Mouse (Mus musculus) thymus, adult 2 months (tissue): ENCODE measurements around the gene Pdxk. TPM values are rescaled to one million over a fixed set of nuclear protein-coding genes. Genes with fewer than 3 reads are reported as not detected.
A peak's percentile ranks its signal among the peaks of the same experiment; 100 is the strongest.

ENCODE experiments used
- DNase-seq: peaks from one replicate; pipeline ENCODE4 v3.0.0; 2021
- H3K27ac ChIP-seq: fragments of 200-500 bp; 2 replicates; pipeline ENCODE4 v1.5.1; 2012; ENCODE audit warnings: low read length, control low read depth; ENCODE audit not compliant: control insufficient read depth, insufficient read depth
- H3K27me3 ChIP-seq: fragments of 200-500 bp; 2 replicates; pipeline ENCODE4 v1.6.1; 2012; ENCODE audit warnings: mild to moderate bottlenecking, low read length, moderate library complexity, mixed read lengths; ENCODE audit not compliant: control insufficient read depth, insufficient read depth
- H3K36me3 ChIP-seq: fragments of 200-500 bp; 2 replicates; pipeline ENCODE4 v1.6.1; 2012; ENCODE audit warnings: mild to moderate bottlenecking, low read length, moderate library complexity; ENCODE audit not compliant: control insufficient read depth, insufficient read depth
- H3K4me1 ChIP-seq: fragments of 200-500 bp; replicated peaks from 2 replicates; pipeline ENCODE4 v1.6.1; 2012; ENCODE audit warnings: low read length; ENCODE audit not compliant: control insufficient read depth, insufficient read depth
- H3K4me3 ChIP-seq: fragments of 200-500 bp; 2 replicates; pipeline ENCODE4 v1.5.1; 2012; ENCODE audit warnings: mild to moderate bottlenecking, low read length, control low read depth, moderate library complexity; ENCODE audit not compliant: control insufficient read depth, insufficient read depth
- CTCF ChIP-seq: fragments of 200-500 bp; IDR thresholded peaks from 2 replicates; pipeline ENCODE4 v1.5.1; 2012; ENCODE audit warnings: mild to moderate bottlenecking, control low read depth, low read length, moderate library complexity, borderline replicate concordance; ENCODE audit not compliant: control insufficient read depth, poor library complexity, insufficient read depth; ENCODE audit errors: extremely low read depth
- POLR2A ChIP-seq: fragments of 200-500 bp; IDR thresholded peaks from 2 replicates; pipeline ENCODE4 v1.6.1; 2012; ENCODE audit warnings: mild to moderate bottlenecking, low read length, control low read depth, moderate library complexity; ENCODE audit not compliant: control insufficient read depth, poor library complexity, insufficient read depth; ENCODE audit errors: extremely low read depth
- WGBS: fragments of 180-500 bp; shearing (Covaris S2); methylation state at CpG from one replicate; pipeline ENCODE4 v1.1.7; 2018; 5-methylcytosine and 5-hydroxymethylcytosine counted together
- polyA plus RNA-seq: library from polyadenylated mRNA; depleted of rRNA; stranded (reverse); fragments of >200 nt; gene quantifications from 2 replicates; pipeline ENCODE4 v1.2.3, GENCODE M21; 2012

The Pdxk gene
- polyA plus RNA-seq, 1 experiment, result 26.1 TPM

DNA sequence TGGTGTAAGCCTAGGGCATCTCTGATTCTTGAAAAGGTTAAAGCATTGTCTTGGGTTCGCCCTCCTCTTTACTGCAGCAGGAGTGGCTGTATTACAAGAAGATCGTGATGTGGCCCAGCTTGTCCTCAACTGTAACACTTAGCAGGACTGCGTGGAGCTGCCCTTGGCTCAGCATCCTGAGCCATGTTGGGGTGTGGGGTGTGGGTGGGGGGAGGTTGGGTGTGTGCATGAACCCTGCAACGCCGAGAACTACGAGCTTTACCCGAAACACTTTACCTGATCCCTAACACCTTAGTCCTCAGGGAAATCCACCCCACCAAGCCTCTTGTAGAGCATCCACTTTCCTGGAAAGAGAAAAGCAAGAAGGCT lies 51.6 kb downstream of the Pdxk start:
- H3K4me1 ChIP-seq, result peaks cover 9% of the 10 kb centered on the region
- no peak overlapping the region for H3K27ac ChIP-seq
- DNase-seq, result no peak
- 40% methylated on average over 7 of the region's 7 CpGs for WGBS
- TF ChIP-seq POLR2A (no peak), CTCF (no peak)
- no peaks in the 10 kb centered on the region for H3K27me3 ChIP-seq
- peaks cover 29% of the 10 kb centered on the region for H3K36me3 ChIP-seq
- H3K4me3 ChIP-seq, result no peak overlapping the region

DNA sequence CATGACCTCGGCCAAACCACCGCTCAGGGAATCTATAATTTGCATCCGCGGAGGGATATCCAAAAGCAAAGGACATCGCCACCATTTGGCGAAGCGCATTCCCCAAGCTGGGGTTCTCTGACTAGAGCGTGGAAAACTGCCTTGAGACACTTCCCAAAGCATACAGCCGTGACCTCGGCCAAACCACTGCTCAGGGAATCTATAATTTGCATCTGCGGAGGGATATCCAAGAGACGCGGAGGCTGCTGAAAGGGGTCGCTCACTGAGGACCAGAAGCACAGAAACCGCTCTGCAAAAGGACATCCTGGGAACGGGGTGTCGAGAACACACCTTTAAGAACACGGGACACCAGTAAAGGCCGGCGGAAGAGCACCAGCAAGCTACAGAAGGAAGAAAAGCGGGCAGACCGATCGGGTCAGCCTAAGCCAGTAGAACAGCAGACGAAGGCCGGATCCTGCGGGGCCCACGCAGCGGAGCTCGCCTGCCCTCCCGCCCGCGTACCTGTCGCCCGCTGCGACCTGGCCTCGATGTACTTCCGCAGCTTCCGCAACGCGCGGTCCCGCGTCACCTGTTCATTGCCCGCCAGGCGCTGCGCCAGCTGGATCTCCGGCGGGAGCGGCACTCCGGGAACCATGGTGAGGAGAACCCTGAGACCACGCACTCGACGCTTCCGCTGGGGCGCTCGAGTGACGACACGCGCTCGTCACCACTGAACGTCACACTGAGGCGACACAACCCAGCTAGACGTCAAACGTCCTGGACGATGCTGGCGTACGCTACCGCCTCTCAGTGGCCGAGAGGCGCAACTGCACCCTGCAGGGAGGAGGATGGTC lies 52.2 kb downstream of the Pdxk start, which contains the start of gene Rrp1:
TSS of gene Rrp1 (minus strand) at position 725 of the 833 bp plus-strand sequence.
- DNase-seq, result peak; percentile 94
- TF ChIP-seq POLR2A (peak; percentile 72), CTCF (peak; percentile 97)
- peaks cover 11% of the 10 kb centered on the region for H3K4me1 ChIP-seq
- no peaks in the 10 kb centered on the region for H3K27me3 ChIP-seq
- under 1% methylated on average over 70 of the region's 70 CpGs for WGBS
- no peak within 1 kb of the TSS for H3K27ac ChIP-seq
- H3K36me3 ChIP-seq, result peaks cover 32% of the 10 kb centered on the region
- H3K4me3 ChIP-seq, result peak within 1 kb of the TSS; percentile 75

DNA sequence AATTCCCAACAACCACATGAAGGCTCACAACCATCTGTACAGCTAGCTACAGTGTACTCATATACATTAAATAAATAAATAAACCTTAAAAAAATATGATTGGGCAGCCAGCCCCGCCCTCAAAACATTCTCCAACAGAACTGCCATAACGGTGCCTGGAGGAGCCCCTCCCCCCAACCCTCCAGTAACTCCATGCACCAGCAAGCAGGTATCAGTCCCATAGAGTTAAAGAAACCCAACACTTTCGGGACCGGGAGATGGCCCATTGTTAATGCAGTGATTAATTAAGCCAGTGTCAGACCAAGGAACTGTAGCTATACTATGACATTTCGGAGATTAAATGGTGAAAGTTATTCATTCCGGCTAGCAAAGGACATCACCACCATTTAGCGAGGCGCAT lies 52.9 kb downstream of the Pdxk start:
- TF ChIP-seq POLR2A, result no peak
- TF ChIP-seq CTCF, result no peak
- Histone ChIP-seq H3K36me3 (peaks cover 38% of the 10 kb centered on the region), H3K27me3 (no peaks in the 10 kb centered on the region), H3K4me1 (peaks cover 17% of the 10 kb centered on the region), H3K4me3 (peak overlapping the region; percentile 75), H3K27ac (no peak overlapping the region)
- no peak for DNase-seq
- 14% methylated on average over 8 of the region's 8 CpGs for WGBS

DNA sequence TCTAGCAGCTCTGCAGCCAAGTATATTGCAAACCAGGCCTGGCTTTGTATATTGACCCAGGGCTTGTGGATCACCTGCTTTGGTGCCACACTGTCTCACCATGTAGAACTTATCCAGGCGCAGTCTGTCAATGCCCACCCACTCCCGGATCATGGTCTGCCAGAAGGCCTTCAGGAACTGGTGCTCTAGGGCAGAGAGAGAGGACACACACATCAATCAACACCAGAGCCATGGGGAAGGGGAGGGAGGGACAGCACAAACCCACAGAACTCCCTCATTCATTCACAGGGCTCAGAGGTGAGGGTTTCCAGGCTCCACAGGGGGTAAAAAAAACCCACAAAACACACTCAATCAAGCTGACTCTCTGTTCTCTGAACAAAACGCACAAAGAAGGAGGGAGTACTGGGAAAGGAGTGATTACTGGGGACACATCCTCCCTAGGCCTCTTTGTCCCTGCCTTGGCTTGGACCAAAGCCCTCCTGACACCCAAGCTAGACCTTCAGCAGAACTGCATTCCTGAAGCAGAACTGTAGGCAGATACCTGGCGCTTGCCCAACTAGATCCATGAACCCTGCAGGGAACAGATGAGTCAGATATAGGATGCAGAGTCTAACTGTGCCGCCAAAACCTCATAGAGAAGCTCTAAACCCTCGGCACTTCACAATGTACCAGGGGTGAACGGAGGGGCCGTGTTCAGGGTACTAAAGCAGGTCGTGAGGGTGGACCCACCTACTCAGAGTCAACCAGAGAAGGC lies 55.6 kb downstream of the Pdxk start:
- Histone ChIP-seq H3K4me3 (no peak overlapping the region), H3K27ac (no peak overlapping the region), H3K36me3 (peaks cover 52% of the 10 kb centered on the region), H3K4me1 (peaks cover 30% of the 10 kb centered on the region), H3K27me3 (no peaks in the 10 kb centered on the region)
- TF ChIP-seq CTCF, result no peak
- TF ChIP-seq POLR2A, result no peak
- no peak for DNase-seq
- WGBS, result 92% methylated on average over 9 of the region's 9 CpGs

DNA sequence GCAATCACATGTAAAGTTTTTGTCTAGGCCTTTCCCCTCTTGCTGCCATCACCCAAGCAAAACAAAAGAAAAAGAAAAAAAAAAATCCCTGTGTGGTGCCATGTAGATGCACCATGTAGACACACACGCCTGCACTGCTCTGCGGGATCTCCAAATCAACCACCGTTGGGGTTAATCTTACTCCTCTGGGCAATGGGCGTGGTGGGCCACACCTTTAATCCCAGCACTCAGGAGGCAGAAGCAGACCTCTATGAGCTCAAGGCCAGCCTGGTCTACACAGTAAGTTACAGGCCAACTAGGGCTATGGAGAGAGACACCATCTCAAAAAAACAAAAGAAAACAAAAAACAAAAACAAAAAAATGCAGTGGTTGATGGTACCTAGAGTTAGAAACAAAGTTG lies 57.6 kb downstream of the Pdxk start:
- 91% methylated on average over 4 of the region's 4 CpGs for WGBS
- TF ChIP-seq POLR2A, result no peak
- TF ChIP-seq CTCF, result no peak
- 0 out of 2 replicates have a peak overlapping the region, but pooled peaks have one; percentile 1 for H3K27ac ChIP-seq
- H3K4me3 ChIP-seq, result no peak overlapping the region
- no peak for DNase-seq
- H3K36me3 ChIP-seq, result peaks cover 73% of the 10 kb centered on the region
- peaks cover 40% of the 10 kb centered on the region for H3K4me1 ChIP-seq
- no peaks in the 10 kb centered on the region for H3K27me3 ChIP-seq

DNA sequence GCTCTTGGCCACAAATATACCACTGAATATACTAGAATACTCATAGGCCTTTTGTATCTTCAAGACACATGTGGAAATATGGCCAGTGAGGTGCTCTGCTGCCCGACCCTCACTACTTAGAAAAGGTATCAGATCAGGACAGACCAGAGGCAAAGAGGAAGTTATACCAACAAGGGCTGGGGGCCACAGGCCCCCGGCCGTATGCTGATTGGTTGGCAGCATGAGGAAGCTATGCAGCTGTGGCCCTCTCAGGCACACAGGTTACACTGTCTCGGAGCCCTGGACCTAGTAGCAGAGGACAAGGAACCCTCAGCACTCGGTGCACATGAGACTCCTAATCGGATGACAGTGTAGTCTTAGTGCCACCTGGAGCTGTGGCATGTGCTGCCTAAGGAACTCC lies 58.6 kb downstream of the Pdxk start:
- 13% methylated on average over 6 of the region's 6 CpGs for WGBS
- DNase-seq, result no peak
- TF ChIP-seq CTCF (no peak), POLR2A (no peak)
- Histone ChIP-seq H3K27me3 (no peaks in the 10 kb centered on the region), H3K36me3 (peaks cover 83% of the 10 kb centered on the region), H3K27ac (peak overlapping the region; percentile 59), H3K4me3 (no peak overlapping the region), H3K4me1 (peaks cover 33% of the 10 kb centered on the region)
